Mouse (Mus musculus) C2C12 (cell line): ENCODE measurements at regions not wholly inside any gene's neighbourhood (a gene's known extent, or its start where the extent isn't known, plus 50 kb on each side); places are given as distances from the start of the nearest gene placed in this dataset.

Source experiments
- H3K27me3 ChIP-seq: one replicate; pipeline ENCODE4 v1.6.1; 2011; ENCODE audit not compliant: control insufficient read depth, insufficient read depth, insufficient read length
- H3K36me3 ChIP-seq: one replicate; pipeline ENCODE4 v1.6.1; 2011; ENCODE audit not compliant: control insufficient read depth, insufficient read depth
- H3K4me3 ChIP-seq: one replicate; pipeline ENCODE4 v1.5.1; 2011; ENCODE audit warnings: mild to moderate bottlenecking, control low read depth; ENCODE audit not compliant: poor library complexity, insufficient read depth, severe bottlenecking
- H3K79me2 ChIP-seq: one replicate; pipeline ENCODE4 v1.6.1; 2011; ENCODE audit not compliant: control insufficient read depth, insufficient read depth
- H3K79me3 ChIP-seq: one replicate; pipeline ENCODE4 v1.6.1; 2011; ENCODE audit warnings: low read depth, control low read depth
- H3ac ChIP-seq: one replicate; pipeline ENCODE3; 2011; ENCODE audit warnings: low read depth; ENCODE audit not compliant: control insufficient read depth, insufficient read length
- CEBPB ChIP-seq: IDR thresholded peaks from one replicate; pipeline ENCODE4 v1.6.1; 2011; ENCODE audit warnings: low read depth, mild to moderate bottlenecking, control low read depth, moderate library complexity
- CTCF ChIP-seq: IDR thresholded peaks from one replicate; pipeline ENCODE4 v1.5.1; 2011; ENCODE audit not compliant: control insufficient read depth, insufficient read depth, insufficient read length
- FOSL1 ChIP-seq: IDR thresholded peaks from one replicate; pipeline ENCODE4 v1.8.0; 2011; ENCODE audit warnings: mild to moderate bottlenecking, low read length; ENCODE audit not compliant: poor library complexity, insufficient read depth, severe bottlenecking
- MAX ChIP-seq: IDR thresholded peaks from one replicate; pipeline ENCODE4 v1.6.1; 2011; ENCODE audit warnings: mild to moderate bottlenecking, control low read depth
- MYOD1 ChIP-seq: IDR thresholded peaks from one replicate; pipeline ENCODE4 v1.6.1; 2011; ENCODE audit warnings: low read depth; ENCODE audit not compliant: control insufficient read depth, insufficient read length
- MYOG ChIP-seq: IDR thresholded peaks from one replicate; pipeline ENCODE4 v1.6.1; 2011; ENCODE audit not compliant: control insufficient read depth, insufficient read length; ENCODE audit errors: extremely low read depth
- USF1 ChIP-seq: IDR thresholded peaks from one replicate; pipeline ENCODE4 v1.6.1; 2011; ENCODE audit warnings: low read depth, mild to moderate bottlenecking, control low read depth, moderate library complexity

- Histone ChIP-seq H3K4me3 (no peak overlapping the region), H3K79me2 (no peaks in the 10 kb centered on the region), H3ac (no peak overlapping the region), H3K79me3 (no peaks in the 10 kb centered on the region), H3K36me3 (no peaks in the 10 kb centered on the region), H3K27me3 (no peaks in the 10 kb centered on the region)
- TF ChIP-seq CEBPB: no peak
- TF ChIP-seq USF1: no peak
- TF ChIP-seq MYOD1: no peak
- TF ChIP-seq MAX: no peak
- TF ChIP-seq MYOG: no peak
- TF ChIP-seq CTCF: no peak
- no peak for TF ChIP-seq FOSL1
Observed at GRCm38 (mm10) chr3:38820787-38821186, 66.0 kb upstream of the Fat4 start.

DNA sequence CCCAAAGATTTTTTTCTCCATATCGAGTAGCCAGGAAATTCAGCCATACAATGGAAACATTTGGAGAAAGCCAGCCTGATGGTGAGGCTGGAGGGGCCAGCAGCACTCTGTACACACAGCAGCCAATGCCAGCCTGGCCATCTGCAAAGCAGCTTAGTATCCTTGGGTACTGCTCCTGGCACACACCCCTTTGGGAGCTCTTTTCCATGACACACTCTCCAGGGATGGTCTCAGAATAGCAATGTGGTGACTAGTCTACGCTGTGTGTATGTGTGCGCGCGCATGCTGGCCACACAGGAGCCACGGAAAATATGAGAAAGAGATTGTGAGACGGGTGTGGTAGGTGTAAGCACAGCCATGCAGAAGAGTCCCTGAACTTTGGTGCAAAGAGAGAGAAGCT is 66.4 kb upstream of the Fat4 start:
- no peak overlapping the region for H3K4me3 ChIP-seq
- H3K79me3 ChIP-seq: no peaks in the 10 kb centered on the region
- H3ac ChIP-seq: no peak overlapping the region
- H3K36me3 ChIP-seq: no peaks in the 10 kb centered on the region
- H3K27me3 ChIP-seq: no peaks in the 10 kb centered on the region
- H3K79me2 ChIP-seq: no peaks in the 10 kb centered on the region
- TF ChIP-seq MAX (no peak), FOSL1 (no peak), USF1 (no peak), CEBPB (no peak), MYOD1 (no peak), MYOG (no peak), CTCF (no peak)

DNA sequence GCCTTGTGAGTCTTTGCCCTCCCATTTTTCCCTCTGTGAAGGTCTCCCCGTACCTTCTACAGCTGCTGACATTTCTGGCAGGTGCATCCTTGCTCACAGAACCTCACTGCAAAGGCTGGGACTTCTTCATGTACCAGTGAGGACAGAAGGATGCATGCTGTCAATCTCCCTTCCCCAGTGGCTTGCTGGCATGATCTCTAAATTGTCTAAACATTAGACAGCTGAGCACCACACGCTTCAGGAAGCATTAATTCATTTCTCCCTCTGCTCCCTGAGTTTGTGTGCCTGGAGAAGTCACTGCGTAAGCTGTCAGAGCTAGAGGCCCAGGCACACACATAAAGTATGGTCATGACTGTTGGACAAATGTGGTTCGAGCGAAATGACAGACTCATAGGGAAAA is 69.1 kb upstream of the Fat4 start:
- no peaks in the 10 kb centered on the region for H3K79me3 ChIP-seq
- no peak for TF ChIP-seq CEBPB
- no peak for TF ChIP-seq MAX
- TF ChIP-seq FOSL1: no peak
- TF ChIP-seq CTCF: no peak
- no peak for TF ChIP-seq MYOG
- no peak for TF ChIP-seq MYOD1
- TF ChIP-seq USF1: no peak
- no peaks in the 10 kb centered on the region for H3K79me2 ChIP-seq
- no peak overlapping the region for H3ac ChIP-seq
- H3K4me3 ChIP-seq: no peak overlapping the region
- no peaks in the 10 kb centered on the region for H3K36me3 ChIP-seq
- H3K27me3 ChIP-seq: no peaks in the 10 kb centered on the region

DNA sequence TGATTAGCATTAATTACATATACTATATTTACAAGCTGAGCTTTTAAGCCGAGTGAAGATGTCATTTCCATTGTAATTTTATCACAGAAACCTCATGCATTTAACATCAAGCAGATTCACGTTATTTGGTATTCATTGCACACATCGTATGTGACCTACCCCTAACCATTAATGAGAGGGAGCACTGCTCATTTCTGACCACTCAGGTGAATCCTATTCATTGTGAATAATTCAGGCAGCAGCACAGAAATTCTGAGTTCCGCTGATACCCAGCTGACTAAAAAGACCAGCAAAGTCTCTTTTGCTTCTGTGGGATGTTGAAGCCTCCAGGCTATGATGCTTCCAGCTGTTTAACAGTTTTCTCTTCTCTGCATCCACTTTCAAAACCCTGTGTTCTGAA is 74.3 kb upstream of the Fat4 start:
- H3K27me3 ChIP-seq: no peaks in the 10 kb centered on the region
- no peak overlapping the region for H3ac ChIP-seq
- TF ChIP-seq CEBPB: no peak
- no peak for TF ChIP-seq MAX
- TF ChIP-seq CTCF: no peak
- TF ChIP-seq USF1: no peak
- TF ChIP-seq MYOG: no peak
- H3K4me3 ChIP-seq: no peak overlapping the region
- no peaks in the 10 kb centered on the region for H3K79me3 ChIP-seq
- H3K79me2 ChIP-seq: no peaks in the 10 kb centered on the region
- no peaks in the 10 kb centered on the region for H3K36me3 ChIP-seq

DNA sequence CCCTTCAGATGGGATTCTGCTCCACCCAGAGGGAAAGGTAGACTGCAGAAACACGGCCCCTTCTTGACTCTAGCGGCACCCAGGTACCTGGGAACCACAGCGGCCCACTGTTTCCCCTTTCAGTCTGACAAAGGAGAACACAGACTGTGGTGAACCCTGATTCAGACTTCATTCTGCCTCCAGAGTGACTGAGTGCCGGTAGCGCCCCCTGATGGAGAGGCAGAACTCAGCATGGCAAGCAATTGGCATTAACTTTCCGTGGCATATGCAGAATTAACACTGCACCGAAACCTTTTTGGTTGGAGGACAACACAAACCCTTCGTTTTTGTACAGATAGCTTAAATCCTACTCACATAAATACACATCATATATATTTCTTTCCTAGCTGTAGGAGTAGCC is 75.1 kb upstream of the Fat4 start:
- H3K79me3 ChIP-seq: no peaks in the 10 kb centered on the region
- TF ChIP-seq MYOG (no peak), FOSL1 (no peak), MYOD1 (no peak), CEBPB (no peak), USF1 (no peak), CTCF (no peak), MAX (no peak)
- no peak overlapping the region for H3ac ChIP-seq
- no peaks in the 10 kb centered on the region for H3K79me2 ChIP-seq
- no peaks in the 10 kb centered on the region for H3K27me3 ChIP-seq
- no peaks in the 10 kb centered on the region for H3K36me3 ChIP-seq
- H3K4me3 ChIP-seq: no peak overlapping the region

- no peak overlapping the region for H3K4me3 ChIP-seq
Observed at GRCm38 (mm10) chr3:38806469-38807055, 80.2 kb upstream of the Fat4 start.

More at GRCm38 (mm10) chr3:38806469-38807055, 80.2 kb upstream of the Fat4 start:
- Histone ChIP-seq H3K79me2 (no peaks in the 10 kb centered on the region), H3K79me3 (no peaks in the 10 kb centered on the region), H3K27me3 (no peaks in the 10 kb centered on the region), H3ac (no peak overlapping the region), H3K36me3 (no peaks in the 10 kb centered on the region)
- TF ChIP-seq USF1: no peak
- TF ChIP-seq CTCF: no peak
- no peak for TF ChIP-seq MAX
- no peak for TF ChIP-seq MYOG
- TF ChIP-seq CEBPB: no peak
- no peak for TF ChIP-seq FOSL1
- no peak for TF ChIP-seq MYOD1
